Mouse (Mus musculus) ES-CJ7 (cell line): ENCODE data around the gene Atxn10.

Source experiments
- DNase-seq: peaks from one replicate; pipeline ENCODE4 v3.0.0; 2011; ENCODE audit warnings: low read depth, low spot score

Gene Atxn10

DNA sequence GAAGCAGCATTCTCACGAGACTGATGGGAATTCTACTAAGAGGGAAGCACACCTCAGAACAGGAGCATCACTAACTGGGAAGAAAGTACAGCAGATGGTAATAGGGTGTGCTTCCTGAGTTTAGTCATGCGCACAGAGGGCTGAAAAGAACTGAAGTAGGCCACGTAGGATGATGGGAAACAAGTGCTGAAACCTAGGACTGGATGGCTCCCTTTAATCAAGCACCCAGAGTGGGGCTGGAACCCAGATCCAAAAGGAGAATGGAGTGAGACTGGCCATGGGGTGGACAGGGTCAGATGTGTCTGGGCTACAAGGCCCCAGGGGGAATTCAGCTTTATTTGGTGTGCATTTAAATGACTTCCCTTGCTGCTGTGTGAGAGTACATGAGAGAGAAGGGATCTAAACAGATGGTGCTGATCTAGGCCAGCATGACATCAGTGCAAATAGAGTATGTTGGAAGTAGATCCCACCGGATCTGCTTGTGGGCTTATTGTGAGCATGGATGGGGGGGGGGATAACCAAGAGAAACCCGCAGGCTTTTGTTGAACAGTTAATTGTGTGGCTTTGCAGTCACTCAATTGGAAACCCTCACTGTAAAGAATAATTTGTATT lies 130.5 kb downstream of the Atxn10 start:
- DNase-seq, result no peak

DNA sequence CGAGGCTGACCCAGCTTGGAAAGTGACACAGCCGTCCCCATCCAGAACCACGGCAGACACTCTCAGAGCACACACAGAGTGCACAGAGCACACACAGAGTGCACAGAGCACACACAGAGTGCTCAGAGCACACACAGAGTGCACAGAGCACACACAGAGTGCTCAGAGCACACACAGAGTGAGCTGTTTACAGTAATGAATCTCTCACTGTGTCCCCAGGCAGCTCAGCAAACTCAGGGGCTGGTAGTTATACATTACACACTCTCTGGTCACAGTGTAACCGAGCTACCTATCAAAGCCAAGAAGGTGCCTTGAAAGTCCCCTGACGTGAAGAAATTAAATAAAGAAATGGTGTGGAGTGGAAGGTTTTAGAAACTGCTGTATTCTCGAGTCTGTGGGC lies 133.4 kb downstream of the Atxn10 start:
- no peak for DNase-seq

DNA sequence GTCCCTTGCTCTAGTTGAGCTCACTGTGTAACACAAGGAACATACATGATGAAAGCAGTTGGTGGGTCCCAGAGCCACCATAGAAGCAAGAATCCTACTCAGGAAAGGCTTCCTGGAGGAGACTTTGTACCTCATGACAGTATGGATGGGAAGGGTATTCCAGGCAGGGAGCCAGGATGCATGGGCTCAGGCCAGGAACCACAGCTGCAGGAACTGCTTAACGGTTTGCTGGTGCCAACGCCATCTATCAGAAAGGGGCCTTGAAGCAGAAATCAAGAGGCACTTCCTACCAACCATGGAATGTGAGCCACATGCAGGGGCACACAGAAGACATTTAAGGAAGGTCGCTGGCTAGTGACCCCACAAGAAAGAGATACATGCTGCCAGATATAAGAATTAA lies 138.7 kb downstream of the Atxn10 start:
- DNase-seq, result no peak

DNA sequence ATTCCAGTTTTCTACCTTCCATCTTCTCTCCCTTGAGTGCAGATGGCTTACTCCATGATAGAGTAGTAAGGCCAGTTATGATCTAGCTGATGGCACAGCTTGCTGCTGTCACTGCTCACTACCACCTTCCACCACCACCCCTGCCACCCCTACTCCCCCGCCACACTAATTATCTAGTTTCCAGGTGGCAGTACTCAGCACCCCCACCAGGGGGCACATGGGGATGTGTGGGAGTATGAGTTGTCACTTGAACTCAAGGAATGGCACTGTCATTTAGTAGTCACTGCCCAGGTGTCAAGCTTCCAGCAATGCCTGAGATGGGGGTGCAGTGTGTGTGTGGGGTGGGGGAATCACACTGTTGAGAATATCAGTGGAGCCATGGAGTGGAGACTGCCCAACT lies 141.5 kb downstream of the Atxn10 start:
- peak; percentile 63 for DNase-seq

DNA sequence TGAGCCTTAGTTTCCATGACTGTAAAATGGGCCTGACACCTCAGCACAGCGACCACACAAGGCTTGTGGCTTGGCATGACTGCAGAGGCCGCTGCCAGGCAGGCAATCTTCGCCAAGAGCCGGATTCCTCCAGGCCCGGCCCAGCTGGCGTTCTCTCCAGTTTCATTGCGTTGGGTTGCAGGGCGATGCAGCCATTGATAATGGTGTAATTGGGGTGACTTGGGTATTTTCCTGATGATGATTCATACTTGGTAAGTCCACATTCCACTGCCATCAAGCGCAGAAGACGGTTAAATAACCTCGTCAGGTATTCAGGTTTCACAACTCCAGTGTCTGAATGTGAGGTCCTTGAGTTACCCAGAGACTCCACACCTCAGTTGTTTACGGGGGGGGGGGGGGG lies 143.3 kb downstream of the Atxn10 start:
- no peak for DNase-seq

DNA sequence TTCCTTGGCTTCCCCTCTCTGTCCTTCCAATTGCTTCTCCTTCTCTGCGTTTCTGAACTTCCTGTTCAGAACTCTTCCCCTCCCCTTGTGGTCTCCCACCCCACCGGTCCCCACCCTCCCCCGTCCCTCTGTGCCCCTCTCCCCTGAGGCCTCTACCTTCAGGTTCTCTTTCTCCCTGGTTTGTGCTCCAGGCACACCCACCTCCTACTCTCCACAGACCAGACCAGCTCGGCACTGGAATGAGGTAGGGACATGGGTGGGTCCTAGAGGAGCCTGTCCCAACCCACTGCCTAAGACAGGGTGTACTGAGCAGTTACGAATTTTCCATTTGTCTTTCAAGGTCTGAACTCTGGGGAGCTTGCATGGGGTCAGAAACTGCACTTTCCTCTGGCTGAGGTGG lies 143.9 kb downstream of the Atxn10 start:
- peak; percentile 5 for DNase-seq

DNA sequence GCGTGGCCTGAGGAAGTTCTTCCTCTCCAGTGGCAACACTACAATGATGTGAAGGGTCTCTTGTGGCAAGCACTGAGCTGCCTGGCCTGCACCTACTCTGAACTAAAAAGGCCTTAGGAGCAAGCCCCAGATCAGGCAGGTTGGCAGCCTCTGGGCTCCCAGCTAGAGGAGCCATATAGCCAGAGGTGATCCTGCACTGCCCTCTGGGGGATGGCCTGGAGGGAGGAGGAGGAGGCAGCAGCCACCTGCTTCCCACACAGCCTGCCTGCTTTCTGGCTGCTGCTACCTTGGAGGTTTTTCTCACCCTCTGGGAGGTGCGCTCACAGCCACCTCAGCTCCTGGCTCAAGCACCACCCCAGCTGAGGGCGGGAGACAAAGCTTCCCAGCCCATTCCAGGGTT lies 144.6 kb downstream of the Atxn10 start:
- DNase-seq, result peak; percentile 50

DNA sequence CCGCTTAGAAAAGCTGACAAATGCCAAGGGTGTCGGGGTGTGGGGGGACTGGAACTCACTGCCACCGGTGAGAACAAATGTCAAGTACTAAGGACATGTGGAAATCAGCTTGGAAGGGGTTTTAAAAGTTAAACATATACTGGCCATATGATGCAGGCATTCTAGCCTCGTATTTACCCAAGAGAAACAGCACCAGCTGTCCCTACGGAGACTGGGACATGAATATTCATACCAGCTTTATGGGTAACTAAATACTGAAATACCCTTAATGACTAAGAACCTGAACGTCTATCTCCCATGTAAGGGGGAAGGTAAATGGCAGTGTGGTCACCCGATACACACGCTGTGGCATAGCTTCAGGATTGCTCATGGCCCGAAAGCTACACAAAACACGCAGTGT lies 152.9 kb downstream of the Atxn10 start:
- DNase-seq, result no peak

DNA sequence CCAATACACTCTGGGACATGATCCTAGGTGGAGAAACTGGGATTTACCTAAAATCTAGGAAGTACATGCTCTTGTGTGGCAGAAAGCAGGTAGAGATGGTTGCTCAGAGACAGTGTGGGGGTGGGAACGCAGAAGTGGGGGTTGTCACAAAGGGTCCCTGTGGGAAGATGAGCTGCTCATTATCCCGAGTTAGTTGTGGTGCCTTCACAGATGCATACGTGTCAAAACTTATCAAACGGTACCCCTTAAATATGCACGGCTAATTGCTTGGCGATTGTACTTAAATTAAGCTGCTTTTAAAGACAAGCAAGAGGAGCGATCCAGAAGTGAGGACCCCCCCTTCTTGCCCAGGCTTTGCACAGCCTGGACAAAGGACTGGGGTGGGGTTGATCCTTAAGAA lies 153.7 kb downstream of the Atxn10 start:
- no peak for DNase-seq

DNA sequence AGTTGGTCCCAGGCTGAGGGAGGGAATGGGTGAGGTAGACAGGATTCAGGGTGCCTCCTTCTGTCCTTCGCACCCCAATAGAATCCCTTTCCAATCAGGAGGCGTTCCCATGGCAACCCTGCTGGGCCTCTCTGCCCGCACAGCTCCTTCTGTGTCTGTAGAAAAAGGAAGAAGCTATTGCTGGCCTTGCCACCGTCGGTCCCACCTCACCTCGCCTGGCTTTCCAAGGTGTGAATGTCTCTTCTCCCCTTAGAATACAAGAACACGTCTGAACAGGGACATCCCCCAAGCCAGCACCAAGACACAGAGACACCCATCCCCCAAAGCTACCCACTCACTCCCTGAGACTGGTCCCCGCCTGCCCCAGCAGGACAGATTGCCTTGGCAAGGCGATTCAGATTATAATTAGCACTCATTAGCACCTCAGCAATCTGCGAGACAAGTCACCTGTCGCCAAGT lies 158.1 kb downstream of the Atxn10 start:
- DNase-seq, result peak; percentile 27

DNA sequence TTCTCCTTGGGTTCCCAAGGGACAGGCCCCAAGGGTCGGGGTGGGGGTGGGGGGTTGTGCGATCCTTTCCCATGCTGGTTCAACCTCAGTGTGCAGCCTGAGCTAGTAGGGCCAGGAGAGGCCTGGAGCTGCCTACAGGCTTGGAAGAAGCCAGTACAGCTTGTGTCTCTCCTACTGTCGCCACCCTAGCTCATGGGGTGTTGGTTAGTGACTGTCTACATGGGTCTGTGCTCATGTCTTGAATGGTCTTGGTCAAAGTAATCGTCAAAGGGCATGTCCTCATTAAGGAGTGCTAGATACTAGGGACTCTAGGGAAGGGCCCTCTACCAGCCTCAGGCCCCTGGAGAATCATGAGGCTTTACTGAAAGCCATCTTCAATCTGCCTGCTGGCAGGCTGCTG lies 161.5 kb downstream of the Atxn10 start:
- DNase-seq, result no peak

DNA sequence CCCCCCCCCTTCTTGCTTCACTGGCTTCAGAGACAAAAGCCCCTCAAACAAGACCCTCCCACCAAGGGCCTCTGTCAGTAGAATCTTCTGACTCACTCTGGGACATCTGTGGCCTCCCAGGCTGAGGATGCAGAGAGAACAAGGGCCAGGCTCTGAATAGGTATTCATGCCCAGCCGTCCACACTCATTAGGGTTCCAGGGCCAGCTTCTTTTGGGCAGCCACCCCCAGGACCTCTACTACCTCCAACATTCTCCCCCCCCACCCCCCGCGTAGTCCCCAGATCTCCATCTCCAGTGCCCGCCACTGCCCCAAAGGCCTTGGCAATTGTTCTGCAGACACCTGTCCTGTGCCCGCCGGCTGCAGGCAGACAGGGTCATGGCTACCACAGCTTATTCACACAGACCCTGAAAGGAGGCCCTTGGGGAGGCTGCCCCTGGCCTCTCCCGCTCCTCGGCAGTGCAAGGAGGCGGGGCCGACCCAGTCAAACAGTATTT lies 162.0 kb downstream of the Atxn10 start:
- DNase-seq, result no peak

DNA sequence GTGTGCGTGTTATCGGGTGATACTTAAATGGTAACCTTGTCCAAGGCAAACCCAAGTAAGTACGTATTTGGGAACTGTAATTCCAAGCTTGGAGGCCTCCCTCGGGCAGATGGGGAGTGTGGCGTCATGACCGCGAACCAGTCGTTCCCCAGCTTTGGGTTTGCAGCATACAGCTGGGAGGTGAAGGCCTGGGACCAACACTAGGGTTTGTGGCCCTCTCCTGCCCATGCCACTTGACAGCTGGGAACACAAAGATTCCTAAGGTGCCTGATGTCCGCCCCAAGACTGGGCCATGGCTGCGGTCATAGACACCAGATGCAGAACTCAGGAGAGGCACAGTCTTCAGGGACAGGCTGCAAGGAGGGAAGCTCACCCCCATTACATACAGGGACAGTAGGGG lies 164.2 kb downstream of the Atxn10 start:
- DNase-seq, result no peak

DNA sequence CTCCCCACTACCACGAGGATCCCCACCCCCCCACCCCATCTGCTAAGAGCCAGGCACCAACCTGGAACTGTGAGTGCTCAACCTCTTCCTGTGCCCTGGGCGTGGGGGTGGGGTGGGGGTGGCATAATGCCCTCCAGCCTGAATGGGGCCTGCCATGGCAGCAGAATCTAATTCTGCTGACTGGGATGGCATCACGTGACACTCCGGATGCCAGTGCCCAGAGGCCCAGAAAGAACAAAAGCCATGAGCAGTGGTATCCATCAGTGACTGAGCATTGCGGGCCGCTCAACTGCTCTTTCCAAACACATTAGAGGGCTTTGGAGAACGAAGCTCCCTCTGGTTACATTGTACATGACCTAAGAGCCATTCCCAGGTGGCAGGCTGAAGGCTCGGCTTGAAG lies 167.1 kb downstream of the Atxn10 start, which contains the start of gene 7530416G11Rik:
Gene 7530416G11Rik, minus strand, starts transcription at position 101 of the 400 bp plus-strand sequence.
- no peak for DNase-seq

DNA sequence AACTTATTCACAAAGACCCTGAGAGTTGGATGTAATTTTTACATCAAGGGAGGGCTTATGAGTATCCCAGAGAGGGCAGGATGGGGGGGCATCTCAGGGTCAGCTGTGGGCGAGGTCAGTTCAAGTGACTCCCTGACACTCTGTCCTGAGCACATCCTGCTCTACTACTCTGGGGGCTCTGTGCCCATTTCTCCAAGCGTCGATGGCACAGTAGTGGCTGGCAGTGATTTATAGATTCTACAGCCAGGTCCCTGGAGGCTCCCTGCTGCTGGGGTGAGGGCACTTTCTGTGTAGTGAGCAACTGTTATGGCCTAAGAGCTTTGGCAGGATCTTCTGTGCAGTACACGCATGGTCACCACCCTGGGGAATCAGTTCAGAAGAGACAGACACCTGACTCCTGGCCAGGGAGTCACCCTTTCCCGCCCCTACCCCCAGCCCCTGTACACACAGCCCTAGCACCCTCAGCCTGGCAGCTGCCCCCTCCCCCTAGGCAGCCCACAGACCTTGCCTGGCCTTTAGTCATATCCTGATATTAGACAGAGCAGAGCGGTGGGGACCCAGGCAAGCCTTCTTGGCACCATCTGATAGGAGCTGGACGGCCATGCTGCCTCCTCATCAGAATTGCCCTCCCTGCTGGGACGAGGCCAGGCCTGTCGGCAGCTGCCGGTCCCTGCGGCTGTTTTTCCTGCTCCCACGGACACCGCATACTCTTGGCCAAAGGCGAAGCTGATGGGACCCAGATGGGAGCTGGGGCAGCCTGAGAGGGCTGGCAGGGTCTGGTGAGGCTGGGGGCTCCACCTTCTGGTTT lies 169.3 kb downstream of the Atxn10 start:
- DNase-seq, result no peak

DNA sequence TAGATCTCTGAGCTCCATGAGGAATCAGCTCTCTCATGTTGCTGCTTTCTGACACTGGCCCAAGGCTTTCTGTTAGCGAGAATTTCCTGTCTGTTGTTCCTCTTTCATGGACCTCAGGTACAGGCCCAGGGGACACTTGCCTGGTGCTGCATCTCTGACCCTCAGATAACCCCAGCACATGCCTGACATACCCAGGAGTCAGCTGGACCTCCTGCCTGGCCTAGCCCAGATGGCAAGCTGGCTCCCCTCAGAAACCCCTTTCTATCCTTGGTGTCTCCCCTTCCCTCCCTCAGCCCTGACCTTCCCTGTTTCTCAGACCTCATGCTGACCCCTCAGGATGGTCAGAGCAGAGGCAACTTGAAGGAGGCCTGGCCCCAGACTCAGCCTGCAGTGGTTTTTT lies 170.6 kb downstream of the Atxn10 start:
- DNase-seq, result no peak

DNA sequence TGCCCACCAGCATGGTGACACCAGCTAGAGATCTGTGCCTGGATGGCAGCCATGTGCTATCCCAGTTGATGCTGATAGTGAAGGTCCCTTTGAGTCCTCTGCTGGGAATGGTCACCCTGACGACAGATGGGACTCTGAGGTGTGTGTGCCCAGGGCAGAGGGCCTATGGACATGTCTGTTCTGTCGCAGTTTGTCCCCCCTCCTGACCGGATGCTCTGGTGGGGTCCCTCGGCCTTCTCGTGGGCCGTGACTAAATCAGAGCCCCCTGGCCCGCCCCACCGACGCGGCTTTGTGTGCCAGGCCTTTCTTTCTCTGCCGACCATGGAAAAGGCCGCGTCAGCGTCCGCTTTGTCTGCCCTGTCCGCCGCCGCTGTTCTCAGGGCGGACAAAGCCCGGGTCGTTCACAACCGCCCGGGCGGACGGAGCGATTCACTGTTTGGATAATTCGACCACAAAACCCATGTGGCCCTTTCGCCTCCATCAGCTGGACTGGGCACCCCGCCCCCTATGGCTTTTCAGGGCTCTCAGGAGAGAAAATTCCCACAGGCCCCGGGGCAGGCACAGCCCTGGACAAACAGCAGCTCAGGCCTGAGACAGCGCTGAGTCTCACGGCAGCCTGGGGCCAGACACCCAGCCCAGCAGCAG lies 171.4 kb downstream of the Atxn10 start:
- no peak for DNase-seq
